Mouse (Mus musculus) spleen, postnatal 4 days (tissue): Measurements from ENCODE around the gene Gabrb1.

Experiments
- DNase-seq, 2 experiments: peaks; one replicate each; pipeline ENCODE4 v3.0.0; 2022; ENCODE audit warnings: low spot score in 2 of 2

The Gabrb1 gene

GRCm38 (mm10) chr5:72160781-72161485 lies 503.0 kb downstream of the Gabrb1 start:
- DNase-seq, result peak in 1 of 2 experiments; percentile 48

- peak in 1 of 2 experiments; percentile 55 for DNase-seq
These were observed 504.9 kb downstream of the Gabrb1 start for GRCm38 (mm10) chr5:72162855-72163254.

- peak in 1 of 2 experiments; percentile 38 for DNase-seq
These were observed 506.5 kb downstream of the Gabrb1 start for GRCm38 (mm10) chr5:72164386-72164785.

GRCm38 (mm10) chr5:72167594-72168284 lies 509.8 kb downstream of the Gabrb1 start, which contains the start of gene Commd8:
Gene Commd8 (minus strand): TSS chr5:72168189.
- DNase-seq, result peak; percentile 95 to 97

GRCm38 (mm10) chr5:72168285-72168621 lies 510.3 kb downstream of the Gabrb1 start:
- no peak for DNase-seq

GRCm38 (mm10) chr5:72170067-72170466 lies 512.2 kb downstream of the Gabrb1 start:
- peak in 1 of 2 experiments; percentile 58 for DNase-seq

GRCm38 (mm10) chr5:72172675-72173074 lies 514.8 kb downstream of the Gabrb1 start:
- peak; percentile 35 to 73 for DNase-seq

- no peak for DNase-seq
These were observed 515.6 kb downstream of the Gabrb1 start for GRCm38 (mm10) chr5:72173521-72173920.

- no peak for DNase-seq
These were observed 517.1 kb downstream of the Gabrb1 start for GRCm38 (mm10) chr5:72175050-72175449.

- no peak for DNase-seq
These were observed 517.6 kb downstream of the Gabrb1 start for GRCm38 (mm10) chr5:72175530-72175929.

GRCm38 (mm10) chr5:72181194-72181593 lies 523.3 kb downstream of the Gabrb1 start:
- DNase-seq, result no peak

- peak; percentile 55 to 75 for DNase-seq
These were observed 524.9 kb downstream of the Gabrb1 start for GRCm38 (mm10) chr5:72182804-72183203.

GRCm38 (mm10) chr5:72183929-72184328 lies 526.0 kb downstream of the Gabrb1 start:
- DNase-seq, result peak; percentile 72 to 77

- peak in 1 of 2 experiments; percentile 65 for DNase-seq
These were observed 526.7 kb downstream of the Gabrb1 start for GRCm38 (mm10) chr5:72184437-72185100.

- DNase-seq, result peak in 1 of 2 experiments; percentile 23
These were observed 533.2 kb downstream of the Gabrb1 start for GRCm38 (mm10) chr5:72191154-72191553.

GRCm38 (mm10) chr5:72191932-72192331 lies 534.0 kb downstream of the Gabrb1 start:
- peak in 1 of 2 experiments; percentile 35 for DNase-seq

GRCm38 (mm10) chr5:72195442-72195841 lies 537.5 kb downstream of the Gabrb1 start:
- peak in 1 of 2 experiments; percentile 3 for DNase-seq
